Mouse (Mus musculus): ENCODE measurements at regions not wholly inside any gene's neighbourhood (a gene's known extent, or its start where the extent isn't known, plus 50 kb on each side); places are given as distances from the start of the nearest gene placed in this dataset.

GRCm38 (mm10) chr15:65308066-65308465 is 293.4 kb upstream of the Gm21961 start:
- Histone ChIP-seq H3K4me3 (ENCODE audit: control insufficient read depth in 1 of 2, insufficient read depth in 1 of 2, low read depth in 2 of 2, low read length in 2 of 2) (no peak overlapping the region), H3K27ac (ENCODE audit: control insufficient read depth, low read depth, low read length) (no peak overlapping the region), H3K4me1 (ENCODE audit: control insufficient read depth in 1 of 2, insufficient read depth in 2 of 2, low read length in 2 of 2) (no peaks in the 10 kb centered on the region), H3K9ac (ENCODE audit: control insufficient read depth, low read depth, low read length, poor library complexity, severe bottlenecking) (no peak overlapping the region), H3K27me3 (ENCODE audit: control insufficient read depth in 1 of 2, insufficient read depth in 2 of 2, low read length in 2 of 2) (no peaks in the 10 kb centered on the region), H3K36me3 (ENCODE audit: control insufficient read depth in 1 of 2, insufficient read depth in 2 of 2, low read length in 2 of 2) (no peaks in the 10 kb centered on the region), H3K9me3 (replicated peaks; ENCODE audit: insufficient read depth, low read length) (no peaks in the 10 kb centered on the region), H3K79me2 (ENCODE audit: control insufficient read depth, insufficient read depth, low read length, poor library complexity) (no peaks in the 10 kb centered on the region)
- TF ChIP-seq RCOR1 (IDR thresholded peaks at IDR 0.05; ENCODE audit: low read depth, low read length) (no peak), EP300 (IDR thresholded peaks at IDR 0.05; ENCODE audit: low read depth in 1 of 2, low read length in 2 of 2) (no peak), USF1 (IDR thresholded peaks at IDR 0.05; ENCODE audit: low read depth, low read length) (no peak), BHLHE40 (IDR thresholded peaks at IDR 0.05; ENCODE audit: borderline replicate concordance, low read depth, low read length) (no peak), HCFC1 (IDR thresholded peaks at IDR 0.05; ENCODE audit: low read depth, low read length) (no peak), MEF2A (IDR thresholded peaks at IDR 0.05; ENCODE audit: extremely low read depth, insufficient replicate concordance, low read depth, low read length, poor library complexity, severe bottlenecking) (no peak), KAT2A (conservative IDR thresholded peaks at IDR 0.05; ENCODE audit: low read depth, low read length) (no peak), CHD2 (IDR thresholded peaks at IDR 0.05; ENCODE audit: low read length) (no peak), MYC (IDR thresholded peaks at IDR 0.05; ENCODE audit: low read depth, low read length) (no peak), POLR2AphosphoS5 (IDR thresholded peaks at IDR 0.05; ENCODE audit: borderline replicate concordance, low read depth, low read length) (no peak), NELFE (IDR thresholded peaks at IDR 0.05; ENCODE audit: low read depth, low read length) (no peak)
- no peak for DNase-seq (ENCODE audit: low read depth, low spot score)

GRCm38 (mm10) chr15:65258816-65259215 is 244.1 kb upstream of the Gm21961 start:
- H3K9ac ChIP-seq (ENCODE audit: control insufficient read depth, low read depth, low read length, poor library complexity, severe bottlenecking): no peak overlapping the region
- H3K27ac ChIP-seq (ENCODE audit: control insufficient read depth, low read depth, low read length): no peak overlapping the region
- no peak for TF ChIP-seq ETS1 (IDR thresholded peaks at IDR 0.05; ENCODE audit: low read depth, low read length)
- TF ChIP-seq MAZ (IDR thresholded peaks at IDR 0.05; ENCODE audit: low read depth, low read length): no peak
- TF ChIP-seq UBTF (IDR thresholded peaks at IDR 0.05; ENCODE audit: borderline replicate concordance, insufficient read depth, low read depth, low read length): no peak
- TF ChIP-seq NRF1 (IDR thresholded peaks at IDR 0.05; ENCODE audit: insufficient read depth, low read depth, low read length, poor library complexity, severe bottlenecking): no peak
- no peak for TF ChIP-seq KAT2A (conservative IDR thresholded peaks at IDR 0.05; ENCODE audit: low read depth, low read length)
- TF ChIP-seq ZNF384 (IDR thresholded peaks at IDR 0.05; ENCODE audit: low read depth, low read length): no peak
- TF ChIP-seq POLR2AphosphoS5 (IDR thresholded peaks at IDR 0.05; ENCODE audit: borderline replicate concordance, low read depth, low read length): no peak
- no peak for TF ChIP-seq NELFE (IDR thresholded peaks at IDR 0.05; ENCODE audit: low read depth, low read length)
- no peak for TF ChIP-seq TCF12 (IDR thresholded peaks at IDR 0.05; ENCODE audit: low read depth, low read length)
- no peak for TF ChIP-seq SIN3A (IDR thresholded peaks at IDR 0.05; ENCODE audit: low read length)
- TF ChIP-seq HCFC1 (IDR thresholded peaks at IDR 0.05; ENCODE audit: low read depth, low read length): no peak
- no peak for TF ChIP-seq MAFK (IDR thresholded peaks at IDR 0.05; ENCODE audit: borderline replicate concordance, low read depth, low read length)
- no peak for TF ChIP-seq MXI1 (IDR thresholded peaks at IDR 0.05; ENCODE audit: low read depth, low read length)
- no peak for TF ChIP-seq GATA1 (IDR thresholded peaks at IDR 0.05; ENCODE audit: low read depth, low read length)
- no peak for TF ChIP-seq ELF1 (IDR thresholded peaks at IDR 0.05; ENCODE audit: low read depth, low read length)
- TF ChIP-seq SMC3 (IDR thresholded peaks at IDR 0.05; ENCODE audit: low read depth, low read length): no peak
- TF ChIP-seq ZKSCAN1 (IDR thresholded peaks at IDR 0.05; ENCODE audit: low read depth, low read length): no peak
- TF ChIP-seq ZMIZ1 (IDR thresholded peaks at IDR 0.05; ENCODE audit: low read depth, low read length): no peak
- no peak for TF ChIP-seq ZC3H11A (IDR thresholded peaks at IDR 0.05; ENCODE audit: low read depth, low read length)
- TF ChIP-seq TAL1 (IDR thresholded peaks at IDR 0.05; ENCODE audit: low read length): no peak
- H3K36me3 ChIP-seq (ENCODE audit: control insufficient read depth in 1 of 2, insufficient read depth in 2 of 2, low read length in 2 of 2): no peaks in the 10 kb centered on the region
- H3K79me2 ChIP-seq (ENCODE audit: control insufficient read depth, insufficient read depth, low read length, poor library complexity): no peaks in the 10 kb centered on the region
- H3K9me3 ChIP-seq (replicated peaks; ENCODE audit: insufficient read depth, low read length): no peaks in the 10 kb centered on the region
- H3K4me1 ChIP-seq (ENCODE audit: control insufficient read depth in 1 of 2, insufficient read depth in 2 of 2, low read length in 2 of 2): no peaks in the 10 kb centered on the region
- no peak overlapping the region for H3K4me3 ChIP-seq (ENCODE audit: control insufficient read depth in 1 of 2, insufficient read depth in 1 of 2, low read depth in 2 of 2, low read length in 2 of 2)
- no peaks in the 10 kb centered on the region for H3K27me3 ChIP-seq (ENCODE audit: control insufficient read depth in 1 of 2, insufficient read depth in 2 of 2, low read length in 2 of 2)
- no peak for DNase-seq (ENCODE audit: low read depth, low spot score)
